22 mouse cellular contexts compared by ENCODE assay signal in genomic region chr12:75682842-75683241, GRCm38 (mm10). TPM values are rescaled to one million over a fixed set of nuclear protein-coding genes. Genes with fewer than 3 reads are reported as not detected.
DNase-seq lines count a peak whose midpoint lies in the region; ATAC-seq and TF ChIP-seq lines count a peak whose summit lies in the region.
"Had no signal": no experiment of that assay in that cellular context is flagged by ENCODE, and none has a peak within 500 bp of the region (broad histone marks: within the 10 kb centered on the region; RNA-seq: fewer than 3 reads in every experiment).

No protein-coding gene starts in this region.

- no peak for TF ChIP-seq EP300 in stomach, postnatal 0 days (optimal IDR thresholded peaks at IDR 0.05)

- H3K4me1 ChIP-seq in stomach, postnatal 0 days (replicated peaks; ENCODE audit: control insufficient read depth, insufficient read depth) = no peaks in the 10 kb centered on the region
- H3K4me1 ChIP-seq: embryonic facial prominence, embryonic 12.5 days; embryonic facial prominence, embryonic 15.5 days; forebrain, embryonic 12.5 days; forebrain, embryonic 15.5 days; hindbrain, embryonic 12.5 days; hindbrain, embryonic 15.5 days had no signal

- no peak overlapping the region for H3K4me2 ChIP-seq in stomach, postnatal 0 days (replicated peaks; ENCODE audit: low read depth)
- H3K4me2 ChIP-seq: embryonic facial prominence, embryonic 12.5 days; embryonic facial prominence, embryonic 15.5 days; forebrain, embryonic 12.5 days; forebrain, embryonic 15.5 days; heart, embryonic 11.5 days; hindbrain, embryonic 12.5 days; hindbrain, embryonic 15.5 days had no signal

- CTCF ChIA-PET in Patski (lab: Charles Lee) = interaction anchor here (1.0 to 1.3 kb wide), 2 partner anchors 17 to 23 kb away, joined by 3 read pairs; no protein-coding TSS in a partner anchor

- H3K9me3 ChIP-seq in stomach, postnatal 0 days (ENCODE audit: control insufficient read depth, low read length) = no peaks in the 10 kb centered on the region
- H3K9me3 ChIP-seq: embryonic facial prominence, embryonic 12.5 days; embryonic facial prominence, embryonic 15.5 days; forebrain, embryonic 12.5 days; forebrain, embryonic 15.5 days; hindbrain, embryonic 12.5 days; hindbrain, embryonic 15.5 days had no signal

- TF ChIP-seq CTCF in Patski (IDR thresholded peaks at IDR 0.05) = no peak
- TF ChIP-seq CTCF in stomach, postnatal 0 days (IDR thresholded peaks at IDR 0.05; ENCODE audit: low read depth) = no peak

- 44% methylated on average over 2 of the region's 2 CpGs for WGBS in stomach, postnatal 0 days

- H3K27me3 ChIP-seq in Patski = no peaks in the 10 kb centered on the region
- no peaks in the 10 kb centered on the region for H3K27me3 ChIP-seq in stomach, postnatal 0 days (ENCODE audit: control insufficient read depth, insufficient read depth, low read length)
- H3K27me3 ChIP-seq: embryonic facial prominence, embryonic 12.5 days; embryonic facial prominence, embryonic 15.5 days; forebrain, embryonic 12.5 days; forebrain, embryonic 15.5 days; hindbrain, embryonic 12.5 days; hindbrain, embryonic 15.5 days had no signal

- peak; percentile 50 for DNase-seq in adrenal gland, adult 2 months
- DNase-seq in adrenal gland, adult 8-10 months = no peak
- peak; percentile 18 for DNase-seq in 3134 (ENCODE audit: extremely low read depth, insufficient read length, low spot score)
- no peak for DNase-seq in Patski (ENCODE audit: low read depth, low spot score)
- DNase-seq in stomach, postnatal 0 days (ENCODE audit: low spot score) = no peak
- DNase-seq in gastrocnemius, postnatal 25 days = no peak
- DNase-seq in spleen, postnatal 36 days (ENCODE audit: low spot score in 2 of 2) = no peak
- DNase-seq: cerebellum, adult 11 months; cerebellum, adult 2 months; cerebellum, adult 9-11 months; cerebellum, postnatal 25 days; gastrocnemius, postnatal 10 days; heart, adult 11 months had no signal

- POLR2A ChIA-PET in Patski (lab: Charles Lee) = no interaction called here

- peak; percentile 12 for ATAC-seq in Patski
- peak; percentile 68 for ATAC-seq in stomach, postnatal 0 days (ENCODE audit: low FRiP score, low TSS enrichment)
- ATAC-seq: CD4-positive, CD25-positive, alpha-beta regulatory T cell, adult 4 months; forebrain, embryonic 15.5 days had no signal

- H3K9ac ChIP-seq in stomach, postnatal 0 days (ENCODE audit: low read length) = no peak overlapping the region
- H3K9ac ChIP-seq: embryonic facial prominence, embryonic 12.5 days; embryonic facial prominence, embryonic 15.5 days; forebrain, embryonic 12.5 days; forebrain, embryonic 15.5 days; hindbrain, embryonic 12.5 days; hindbrain, embryonic 15.5 days had no signal

- no peak overlapping the region for H3K4me3 ChIP-seq in stomach, postnatal 0 days (ENCODE audit: low read depth, low read length)
- H3K4me3 ChIP-seq: embryonic facial prominence, embryonic 12.5 days; embryonic facial prominence, embryonic 15.5 days; erythroblast, embryonic 14.5 days; forebrain, embryonic 12.5 days; forebrain, embryonic 15.5 days; hindbrain, embryonic 12.5 days; hindbrain, embryonic 15.5 days had no signal

- in situ Hi-C loops in Patski (cut with MboI; ENCODE audit: low pct_unique_long_range_greater_than_20kb) = no loop called here

- no peaks in the 10 kb centered on the region for H3K36me3 ChIP-seq in stomach, postnatal 0 days (ENCODE audit: control insufficient read depth, insufficient read depth, low read length)
- H3K36me3 ChIP-seq: embryonic facial prominence, embryonic 12.5 days; embryonic facial prominence, embryonic 15.5 days; forebrain, embryonic 12.5 days; forebrain, embryonic 15.5 days; hindbrain, embryonic 12.5 days; hindbrain, embryonic 15.5 days had no signal

- no peak overlapping the region for H3K27ac ChIP-seq in stomach, postnatal 0 days (replicated peaks)
- H3K27ac ChIP-seq: embryonic facial prominence, embryonic 12.5 days; embryonic facial prominence, embryonic 15.5 days; forebrain, embryonic 12.5 days; forebrain, embryonic 15.5 days; hindbrain, embryonic 12.5 days; hindbrain, embryonic 15.5 days had no signal

RNA-seq across cellular contexts. Expression of gene Wdr89, which starts 13.5 kb away (rescaled TPM):
- 1 to 10 TPM; 3.2 to 4.9 TPM for total RNA-seq in adrenal gland, adult 2 months (2021)
- polyA plus RNA-seq in adrenal gland, adult 2 months (2012; rRNA removed) = 1.5 and 2.0 TPM in 2 replicates
- 1 to 10 TPM; 4.8 to 5.9 (median 5.5) TPM for total RNA-seq in adrenal gland, adult 8-10 months (2022)
- polyA plus RNA-seq in Patski (2021) = 21.5 TPM
- 5.9 and 6.1 TPM in 2 replicates for polyA plus RNA-seq in stomach, postnatal 0 days (2015; fragmentation: Nextera tagmentation; extraction: Ambion mirVana)
- 1 to 10 TPM; 1.6 to 1.7 TPM for total RNA-seq in gastrocnemius, postnatal 25 days (2021)

RNA-seq across cellular contexts. Expression of gene Sgpp1, which starts 52.7 kb away (rescaled TPM):
- total RNA-seq in adrenal gland, adult 2 months (2021) = 100 to 1,000 TPM; 141 to 178 TPM
- polyA plus RNA-seq in adrenal gland, adult 2 months (2012; rRNA removed) = 143 and 152 TPM in 2 replicates
- 100 to 1,000 TPM; 155 to 228 (median 174) TPM for total RNA-seq in adrenal gland, adult 8-10 months (2022)
- polyA plus RNA-seq in Patski (2021) = 10.5 TPM
- polyA plus RNA-seq in stomach, postnatal 0 days (2015; fragmentation: Nextera tagmentation; extraction: Ambion mirVana) = 31.8 and 35.7 TPM in 2 replicates
- 10 to 100 TPM; 12.3 to 12.9 TPM for total RNA-seq in gastrocnemius, postnatal 25 days (2021)

Comparison
In these comparisons a context has a peak if more than half of its experiments do, and no peak if none do; other contexts are left out.
1. DNase-seq: peak in adrenal gland, adult 2 months (single experiment) and 3134 (single experiment); none in adrenal gland, adult 8-10 months (single experiment), Patski (single experiment), stomach, postnatal 0 days (single experiment), gastrocnemius, postnatal 25 days (single experiment) and spleen, postnatal 36 days (0 of 2).
2. RNA of gene Sgpp1, which starts 52.7 kb away (total RNA-seq): 155 to 228 TPM in adrenal gland, adult 8-10 months and 141 to 178 TPM in adrenal gland, adult 2 months; 12.3 to 12.9 TPM in gastrocnemius, postnatal 25 days; every median in the first group is over 10 times any median in the second.